Mouse (Mus musculus): ENCODE results near the gene Lrrc10.

DNA sequence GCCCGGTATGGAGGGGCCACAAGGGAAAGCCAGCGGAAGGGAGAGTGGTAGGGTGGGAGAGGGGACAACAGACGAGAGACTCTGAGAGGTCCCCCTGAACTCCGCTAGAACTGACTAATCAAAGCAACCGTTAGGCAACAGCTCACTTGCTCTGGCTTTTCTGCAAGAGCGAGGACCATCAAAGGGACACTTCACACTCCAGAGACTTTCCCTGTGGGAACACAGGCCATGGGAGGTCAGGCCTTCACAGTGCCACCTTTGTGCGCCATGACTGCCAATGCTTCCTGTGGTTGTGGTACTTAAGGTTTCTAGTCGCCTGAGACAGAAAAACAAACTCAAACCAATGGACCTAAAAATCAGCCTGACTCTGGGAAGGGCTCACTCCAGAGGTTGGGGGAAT is 34.1 kb upstream of the Lrrc10 start:
- no peak for TF ChIP-seq CTCF (IDR thresholded peaks at IDR 0.05; ENCODE audit: insufficient read depth, low read length)
- TF ChIP-seq POLR2A (IDR thresholded peaks at IDR 0.05; ENCODE audit: borderline replicate concordance, extremely low read depth, low read depth, low read length): no peak
